Mouse (Mus musculus): ENCODE measurements around the gene Cpne9.

Cpne9 gene

GRCm38 (mm10) chr6:113282101-113282802, at the start of gene Cpne9:
Gene Cpne9 (plus strand): TSS chr6:113282307.
- peak; percentile 53 for DNase-seq

- DNase-seq: no peak
These were observed 47.0 kb upstream of the Cpne9 start for GRCm38 (mm10) chr6:113235141-113235540.

- peak; percentile 99 for DNase-seq
These were observed 44.4 kb upstream of the Cpne9 start, which contains the start of gene Mtmr14 for GRCm38 (mm10) chr6:113237542-113238270. Gene Mtmr14 (plus strand): TSS chr6:113237843.

GRCm38 (mm10) chr6:113238442-113238841, 43.7 kb upstream of the Cpne9 start:
- no peak for DNase-seq

GRCm38 (mm10) chr6:113242753-113243152, 39.4 kb upstream of the Cpne9 start:
- DNase-seq: no peak

GRCm38 (mm10) chr6:113245585-113245984, 36.5 kb upstream of the Cpne9 start:
- no peak for DNase-seq

GRCm38 (mm10) chr6:113250786-113251185, 31.3 kb upstream of the Cpne9 start:
- DNase-seq: no peak

GRCm38 (mm10) chr6:113251921-113252320, 30.2 kb upstream of the Cpne9 start:
- no peak for DNase-seq

- DNase-seq: no peak
These were observed 27.2 kb upstream of the Cpne9 start for GRCm38 (mm10) chr6:113254899-113255298.

- DNase-seq: no peak
These were observed 20.8 kb upstream of the Cpne9 start for GRCm38 (mm10) chr6:113261174-113261858.

- DNase-seq: no peak
These were observed 18.6 kb upstream of the Cpne9 start for GRCm38 (mm10) chr6:113263531-113263930.

GRCm38 (mm10) chr6:113264429-113264828, 17.7 kb upstream of the Cpne9 start:
- DNase-seq: no peak

GRCm38 (mm10) chr6:113266996-113267655, 15.0 kb upstream of the Cpne9 start:
- no peak for DNase-seq

- DNase-seq: no peak
These were observed 14.1 kb upstream of the Cpne9 start for GRCm38 (mm10) chr6:113267988-113268387.

- no peak for DNase-seq
These were observed 9.7 kb upstream of the Cpne9 start for GRCm38 (mm10) chr6:113272365-113272764.

GRCm38 (mm10) chr6:113276846-113277245, 5.3 kb upstream of the Cpne9 start:
- no peak for DNase-seq

- DNase-seq: no peak
These were observed 431 bp upstream of the Cpne9 start for GRCm38 (mm10) chr6:113281676-113282075.

- no peak for DNase-seq
These were observed 862 bp downstream of the Cpne9 start for GRCm38 (mm10) chr6:113282969-113283368.

- DNase-seq: no peak
These were observed 1.4 kb downstream of the Cpne9 start for GRCm38 (mm10) chr6:113283500-113283899.

GRCm38 (mm10) chr6:113284931-113285330, 2.8 kb downstream of the Cpne9 start:
- DNase-seq: no peak

- DNase-seq: no peak
These were observed 4.2 kb downstream of the Cpne9 start for GRCm38 (mm10) chr6:113286316-113286715.

- DNase-seq: no peak
These were observed 5.1 kb downstream of the Cpne9 start for GRCm38 (mm10) chr6:113287236-113287635.

- no peak for DNase-seq
These were observed 7.2 kb downstream of the Cpne9 start for GRCm38 (mm10) chr6:113289346-113289745.
